Mouse (Mus musculus) megakaryocyte, embryonic 14.5 days (primary cell): ENCODE results near the gene Med29. TPM values are rescaled to one million over a fixed set of nuclear protein-coding genes. Genes with fewer than 3 reads are reported as not detected.

Experiments
- H3K27me3 ChIP-seq: replicated peaks from 2 replicates; pipeline ENCODE3; 2012; ENCODE audit warnings: inconsistent platforms
- H3K36me3 ChIP-seq: replicated peaks from 2 replicates; pipeline ENCODE3; 2012; ENCODE audit warnings: low read length, inconsistent platforms, mixed read lengths
- H3K4me1 ChIP-seq: 2 replicates; pipeline ENCODE4 v1.6.1; 2012; ENCODE audit warnings: inconsistent platforms
- H3K4me3 ChIP-seq: replicated peaks from 2 replicates; pipeline ENCODE3; 2012; ENCODE audit warnings: moderate library complexity, mild to moderate bottlenecking, inconsistent platforms
- H3K9me3 ChIP-seq: 2 replicates; pipeline ENCODE4 v1.6.1; 2012; ENCODE audit warnings: inconsistent platforms
- FLI1 ChIP-seq: IDR thresholded peaks from 2 replicates; pipeline ENCODE4 v1.6.1; 2012; ENCODE audit warnings: low read length, inconsistent platforms, mixed read lengths
- GATA1 ChIP-seq: IDR thresholded peaks from 3 replicates; pipeline ENCODE4 v1.6.1; 2012; ENCODE audit warnings: mixed read lengths, low read length, inconsistent platforms, borderline replicate concordance
- polyA plus RNA-seq: library from polyadenylated mRNA; stranded (reverse); fragments of >175 nt; gene quantifications from 2 replicates; pipeline ENCODE4 v1.2.3, GENCODE M21; 2012; ENCODE audit warnings: low replicate concordance; ENCODE audit not compliant: insufficient read depth

Gene Med29
- polyA plus RNA-seq, 1 experiment: 15.2 TPM

GRCm38 (mm10) chr7:28356981-28357380 lies 35.5 kb downstream of the Med29 start:
- H3K36me3 ChIP-seq: peaks cover 58% of the 10 kb centered on the region
- H3K4me3 ChIP-seq: no peak overlapping the region
- peaks cover 12% of the 10 kb centered on the region for H3K27me3 ChIP-seq
- H3K9me3 ChIP-seq: no peaks in the 10 kb centered on the region
- no peak for TF ChIP-seq FLI1
- no peak for TF ChIP-seq GATA1
- peaks cover 38% of the 10 kb centered on the region for H3K4me1 ChIP-seq

GRCm38 (mm10) chr7:28355221-28355620 lies 37.3 kb downstream of the Med29 start:
- H3K4me1 ChIP-seq: peaks cover 43% of the 10 kb centered on the region
- no peak for TF ChIP-seq FLI1
- no peak for TF ChIP-seq GATA1
- H3K4me3 ChIP-seq: no peak overlapping the region
- peaks cover 4% of the 10 kb centered on the region for H3K27me3 ChIP-seq
- no peaks in the 10 kb centered on the region for H3K9me3 ChIP-seq
- peaks cover 48% of the 10 kb centered on the region for H3K36me3 ChIP-seq

GRCm38 (mm10) chr7:28354596-28354995 lies 37.9 kb downstream of the Med29 start:
- no peak for TF ChIP-seq FLI1
- TF ChIP-seq GATA1: no peak
- H3K9me3 ChIP-seq: no peaks in the 10 kb centered on the region
- peaks cover 49% of the 10 kb centered on the region for H3K4me1 ChIP-seq
- no peak overlapping the region for H3K4me3 ChIP-seq
- peaks cover 42% of the 10 kb centered on the region for H3K36me3 ChIP-seq
- H3K27me3 ChIP-seq: peaks cover 4% of the 10 kb centered on the region

- no peak for TF ChIP-seq GATA1
- TF ChIP-seq FLI1: no peak
- Histone ChIP-seq H3K4me3 (no peak overlapping the region), H3K27me3 (peaks cover 4% of the 10 kb centered on the region), H3K36me3 (peaks cover 39% of the 10 kb centered on the region), H3K4me1 (peaks cover 54% of the 10 kb centered on the region), H3K9me3 (no peaks in the 10 kb centered on the region)
These were observed 38.4 kb downstream of the Med29 start for GRCm38 (mm10) chr7:28354113-28354581.

- Histone ChIP-seq H3K36me3 (peaks cover 37% of the 10 kb centered on the region), H3K4me3 (no peak overlapping the region), H3K27me3 (peaks cover 2% of the 10 kb centered on the region), H3K4me1 (peaks cover 54% of the 10 kb centered on the region), H3K9me3 (no peaks in the 10 kb centered on the region)
- TF ChIP-seq GATA1 (no peak), FLI1 (no peak)
These were observed 39.2 kb downstream of the Med29 start for GRCm38 (mm10) chr7:28353267-28353666.

- H3K4me3 ChIP-seq: peak overlapping the region; percentile 99
- no peaks in the 10 kb centered on the region for H3K27me3 ChIP-seq
- no peak for TF ChIP-seq GATA1
- no peaks in the 10 kb centered on the region for H3K9me3 ChIP-seq
- peaks cover 45% of the 10 kb centered on the region for H3K4me1 ChIP-seq
- H3K36me3 ChIP-seq: peaks cover 37% of the 10 kb centered on the region
These were observed 40.8 kb downstream of the Med29 start for GRCm38 (mm10) chr7:28351676-28352191.

- Histone ChIP-seq H3K27me3 (no peaks in the 10 kb centered on the region), H3K4me3 (peak within 1 kb of the TSS; percentile 99), H3K4me1 (peaks cover 43% of the 10 kb centered on the region), H3K9me3 (no peaks in the 10 kb centered on the region), H3K36me3 (peaks cover 36% of the 10 kb centered on the region)
- TF ChIP-seq FLI1: peak; percentile 56; the same call in 1 of the 2 replicates
- TF ChIP-seq GATA1: no peak
These were observed 42.2 kb downstream of the Med29 start, which contains the start of gene Rps16 for GRCm38 (mm10) chr7:28350155-28350883. Gene Rps16 (plus strand): TSS chr7:28350652.

- Histone ChIP-seq H3K36me3 (peaks cover 21% of the 10 kb centered on the region), H3K4me3 (no peak overlapping the region), H3K9me3 (no peaks in the 10 kb centered on the region), H3K4me1 (peaks cover 49% of the 10 kb centered on the region), H3K27me3 (no peaks in the 10 kb centered on the region)
- TF ChIP-seq GATA1: no peak
- TF ChIP-seq FLI1: no peak
These were observed 43.9 kb downstream of the Med29 start for GRCm38 (mm10) chr7:28348601-28349000.

GRCm38 (mm10) chr7:28347746-28348145 lies 44.8 kb downstream of the Med29 start:
- Histone ChIP-seq H3K36me3 (peaks cover 12% of the 10 kb centered on the region), H3K27me3 (no peaks in the 10 kb centered on the region), H3K9me3 (no peaks in the 10 kb centered on the region), H3K4me1 (peaks cover 57% of the 10 kb centered on the region), H3K4me3 (no peak overlapping the region)
- no peak for TF ChIP-seq GATA1
- no peak for TF ChIP-seq FLI1

GRCm38 (mm10) chr7:28344637-28345036 lies 47.9 kb downstream of the Med29 start:
- Histone ChIP-seq H3K9me3 (no peaks in the 10 kb centered on the region), H3K36me3 (no peaks in the 10 kb centered on the region), H3K4me3 (peak overlapping the region; percentile 38), H3K27me3 (no peaks in the 10 kb centered on the region), H3K4me1 (peaks cover 61% of the 10 kb centered on the region)
- TF ChIP-seq FLI1 (no peak), GATA1 (no peak)

GRCm38 (mm10) chr7:28341381-28341780 lies 51.1 kb downstream of the Med29 start:
- Histone ChIP-seq H3K36me3 (peaks cover 3% of the 10 kb centered on the region), H3K9me3 (no peaks in the 10 kb centered on the region), H3K27me3 (no peaks in the 10 kb centered on the region), H3K4me1 (peaks cover 61% of the 10 kb centered on the region), H3K4me3 (no peak overlapping the region)
- no peak for TF ChIP-seq FLI1
- no peak for TF ChIP-seq GATA1
